Mouse (Mus musculus) heart, postnatal 14 days (tissue): ENCODE data around the gene Olfr920. TPM values are rescaled to one million over a fixed set of nuclear protein-coding genes. Genes with fewer than 3 reads are reported as not detected.

Experiments
- DNase-seq, 2 experiments: peaks; one replicate each; pipeline ENCODE4 v3.0.0; 2021 to 2022
- intact Hi-C: fragments of 180-260 bp; cut with DNase I; formaldehyde crosslinking; loops from one replicate; pipeline ENCODE4 v1.15.1; 2025
- long read RNA-seq, 2 experiments: library from polyadenylated mRNA; stranded (forward); transcript quantifications; one replicate each; pipeline ENCODE4 v2.0.0; 2021
- total RNA-seq, 2 experiments: library from RNA; stranded (reverse); gene quantifications; 2 replicates each; pipeline ENCODE4 v1.2.3; 2021

Olfr920 gene
- total RNA-seq = under 1 TPM; 0.07 TPM
- long read RNA-seq, experiment 1 = 0 reads
- long read RNA-seq, experiment 2 = 0 reads

DNA sequence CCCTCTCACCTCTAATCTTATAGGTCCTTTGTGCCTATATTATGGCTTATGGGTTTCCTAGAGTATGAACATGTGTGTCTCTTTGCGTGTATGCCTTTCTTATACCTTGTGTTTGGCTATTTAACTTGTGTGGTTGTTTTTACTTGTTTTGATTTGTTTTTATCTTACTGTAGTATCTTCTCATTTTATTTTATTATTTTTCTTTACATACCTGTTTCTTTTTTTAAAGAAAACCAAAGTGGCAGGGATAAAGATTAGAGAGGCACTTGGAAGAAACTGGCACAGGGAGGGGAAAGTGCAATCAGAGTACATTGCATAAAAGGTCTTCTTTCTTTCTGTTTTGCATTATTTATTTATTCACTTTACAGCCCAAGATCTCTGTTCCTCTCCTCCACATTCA lies at the start of gene Olfr920:
TSS of gene Olfr920 (plus strand) at position 301 of the 400 bp plus-strand sequence.
- DNase-seq = no peak
- intact Hi-C loops = no loop called here

DNA sequence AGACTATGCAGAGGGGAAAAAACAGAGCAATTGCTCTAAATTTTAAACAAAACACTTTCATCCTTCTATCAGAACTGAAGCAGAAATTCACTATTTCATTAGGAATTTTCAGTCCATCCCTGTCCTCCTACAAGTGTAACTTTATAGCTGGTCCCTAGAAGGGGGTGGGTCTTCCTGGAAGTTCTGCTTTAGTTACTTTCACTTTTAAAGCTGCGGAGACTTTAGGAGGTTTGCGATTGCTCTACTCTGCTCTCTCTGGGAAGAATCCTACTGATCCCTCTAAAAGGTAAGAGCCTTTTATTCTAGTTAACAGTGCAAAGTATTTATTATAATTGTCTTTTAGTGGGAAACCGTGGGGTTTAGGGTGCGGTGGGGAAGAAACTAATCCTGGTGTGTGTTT lies 34.0 kb upstream of the Olfr920 start, which contains the start of gene Vwa5a:
TSS of gene Vwa5a (plus strand) at position 167 of the 400 bp plus-strand sequence.
- intact Hi-C loops = no loop called here
- DNase-seq = peak in 1 of 2 experiments; percentile 31

DNA sequence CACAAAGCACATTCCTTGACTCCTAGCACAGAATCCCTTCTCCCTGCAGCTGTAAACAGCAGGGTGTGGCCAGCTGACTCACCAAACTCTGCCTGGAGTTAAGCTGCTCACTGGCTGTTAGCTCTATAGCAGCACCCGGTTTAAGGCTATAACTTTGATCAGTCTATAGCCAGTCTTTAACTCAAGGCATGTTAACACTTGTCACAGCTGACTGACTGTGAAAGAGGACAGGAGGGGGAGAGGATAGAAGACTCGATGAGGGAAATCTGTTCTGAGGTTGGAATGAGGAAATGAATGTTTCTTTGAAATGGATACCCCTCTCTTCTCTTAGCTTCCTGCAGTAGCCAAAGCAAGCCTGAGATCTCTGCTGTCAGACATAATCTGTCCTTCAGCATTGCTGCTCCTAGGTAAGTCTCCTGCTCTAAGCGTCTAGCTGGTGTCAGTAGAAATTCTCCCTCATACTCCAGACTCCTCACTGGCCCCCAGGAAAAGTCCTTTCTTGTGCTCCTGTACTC lies 33.1 kb upstream of the Olfr920 start:
- intact Hi-C loops = no loop called here
- peak; percentile 15 to 24 for DNase-seq

DNA sequence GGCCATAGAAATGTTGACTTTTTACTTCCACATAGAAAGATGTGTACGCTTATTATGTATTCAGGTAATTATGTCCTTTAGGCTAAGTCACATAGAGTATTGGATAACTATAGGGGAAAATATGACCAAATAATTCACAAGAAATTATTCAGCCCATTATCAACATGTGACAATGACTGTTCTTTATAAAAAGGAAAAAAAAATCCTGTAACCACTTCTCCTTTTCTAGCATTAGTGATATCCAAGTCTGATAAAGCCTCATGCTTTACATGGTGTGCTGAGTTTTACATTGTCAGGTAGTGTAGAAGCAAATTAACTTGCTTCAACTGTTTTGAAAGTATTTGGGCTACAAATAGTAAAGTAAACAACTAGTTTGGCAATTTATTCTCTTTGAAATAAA lies 28.1 kb upstream of the Olfr920 start:
- intact Hi-C loops = no loop called here
- DNase-seq = no peak

DNA sequence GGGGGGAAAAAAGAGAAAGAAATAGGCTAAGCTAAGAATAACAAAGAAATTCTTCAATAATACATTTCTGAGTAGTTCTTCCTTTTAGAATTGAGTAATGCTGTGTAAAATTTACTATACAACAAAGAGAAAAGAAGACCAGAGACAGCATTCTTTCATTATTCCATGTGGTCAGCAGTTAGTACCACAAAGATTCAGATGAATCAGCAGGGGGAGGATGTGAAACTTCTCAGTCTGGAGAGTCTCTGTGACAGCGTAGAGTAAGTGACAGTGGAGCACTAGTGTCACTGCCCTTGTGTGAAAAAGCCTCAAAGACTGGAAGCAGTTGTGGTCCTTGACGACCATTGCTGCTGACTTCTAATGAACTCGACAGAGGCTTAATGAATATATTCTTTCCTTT lies 23.9 kb upstream of the Olfr920 start:
- DNase-seq = no peak
- intact Hi-C loops = no loop called here

DNA sequence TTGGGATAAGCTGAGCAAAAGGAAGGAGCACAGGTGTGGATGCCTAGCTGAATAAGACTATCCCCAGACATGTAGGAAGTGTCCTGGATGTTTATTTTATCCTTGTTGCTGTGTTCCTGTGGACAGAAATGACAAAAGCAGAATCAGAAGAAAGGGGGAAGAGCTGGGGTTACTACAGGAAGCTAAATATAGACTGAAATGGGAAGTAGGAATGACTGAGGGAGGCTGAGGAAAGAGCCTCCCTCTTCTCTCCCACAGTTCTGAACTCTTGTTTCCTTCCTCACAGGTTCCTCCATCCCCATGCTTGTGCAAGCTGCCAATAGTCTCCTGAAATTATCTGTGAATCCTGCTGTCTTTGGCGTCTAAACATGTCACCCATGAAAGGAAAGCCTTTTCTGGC lies 10.7 kb upstream of the Olfr920 start:
- intact Hi-C loops = no loop called here

DNA sequence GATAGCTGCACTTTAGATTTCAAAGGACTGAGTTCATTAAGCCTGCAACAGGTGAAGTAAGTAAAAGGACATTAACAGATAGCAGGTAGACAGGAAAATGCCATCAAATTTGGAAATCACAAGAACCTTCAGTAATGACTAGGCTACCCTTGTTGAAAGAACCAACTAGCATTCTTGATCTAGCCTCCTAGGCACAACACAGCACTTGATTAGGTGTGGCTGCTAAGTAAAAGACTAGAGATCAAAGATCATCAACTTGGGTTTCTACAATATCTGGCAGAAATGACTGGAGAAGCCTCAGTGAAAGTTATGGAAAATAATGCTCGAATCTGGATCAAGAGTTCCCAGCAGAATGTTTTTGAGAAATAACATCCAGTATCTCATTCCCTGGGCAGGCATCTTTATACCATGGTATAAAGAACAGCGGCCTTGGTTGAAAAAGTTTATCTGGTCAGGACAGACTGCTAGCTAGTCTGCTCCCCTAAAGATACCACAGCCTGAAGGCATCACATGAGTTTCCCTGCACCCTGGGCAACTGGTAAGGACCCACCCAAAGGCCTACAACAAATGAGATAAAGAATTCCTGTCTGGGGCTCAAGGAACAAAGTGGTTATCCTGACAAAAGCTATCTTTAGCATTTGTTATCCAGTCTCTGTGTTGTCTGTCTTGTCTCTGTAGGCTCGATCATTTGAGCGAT lies 7.3 kb upstream of the Olfr920 start:
- intact Hi-C loops = no loop called here
- no peak for DNase-seq

More for the DNA sequence above, 10.7 kb upstream of the Olfr920 start:
- no peak for DNase-seq

DNA sequence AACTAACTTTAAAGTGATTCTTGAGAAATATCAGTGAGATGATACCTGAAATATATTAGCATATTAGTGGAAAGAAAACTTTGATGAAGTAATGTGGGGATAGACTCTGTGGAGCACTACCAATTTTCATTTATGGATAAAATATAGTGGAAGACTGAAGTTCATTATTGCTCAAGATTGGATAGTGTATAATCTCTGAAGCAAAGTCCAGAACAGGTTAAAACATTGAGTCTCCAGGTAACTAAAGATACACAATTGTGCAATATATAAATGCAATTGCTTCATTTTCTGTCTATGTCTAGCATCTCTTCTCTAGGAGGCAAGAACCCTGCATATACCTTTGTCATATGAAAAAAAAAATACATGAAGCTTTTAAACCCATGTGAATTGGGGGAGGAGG lies 20.7 kb downstream of the Olfr920 start, which contains the start of gene Olfr921:
TSS of gene Olfr921 (plus strand) at position 301 of the 400 bp plus-strand sequence.
- DNase-seq = no peak
- intact Hi-C loops = no loop called here

DNA sequence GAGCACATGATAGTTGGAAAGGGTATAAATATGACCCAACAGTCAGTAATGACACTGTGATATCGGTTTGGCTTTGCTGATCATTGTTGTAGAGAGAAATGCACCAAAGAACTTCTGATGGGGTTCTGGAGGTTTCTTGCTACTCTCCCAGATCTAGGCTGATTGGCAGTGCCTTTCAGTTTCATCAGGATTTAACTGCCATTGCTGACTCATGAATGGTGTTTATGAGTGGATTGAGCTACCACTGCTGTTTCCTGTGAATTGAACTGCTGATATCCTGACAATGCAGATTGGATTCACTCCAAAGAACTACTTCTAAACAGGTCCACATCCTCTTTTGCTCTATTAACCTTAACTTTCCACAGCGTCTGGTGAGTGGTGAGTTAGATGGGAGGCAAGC lies 40.6 kb downstream of the Olfr920 start:
- no peak for DNase-seq
- intact Hi-C loops = no loop called here

DNA sequence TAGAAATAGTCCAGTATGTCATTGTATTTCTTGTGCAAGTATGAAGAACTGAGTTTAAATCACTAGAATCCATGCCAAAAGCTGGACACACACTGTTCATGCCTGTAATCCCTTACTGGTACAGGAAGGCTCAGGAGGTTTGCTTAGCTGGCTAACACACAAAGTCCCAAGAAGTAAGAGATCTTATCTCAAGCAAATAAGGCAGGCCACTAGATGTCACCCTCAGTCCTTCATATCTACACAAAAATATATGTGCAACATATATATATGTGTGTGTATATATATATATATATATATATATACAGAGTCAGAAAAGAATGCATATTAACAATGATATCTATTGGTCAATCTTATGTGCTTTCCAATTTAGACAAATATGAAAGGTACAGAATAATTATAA lies 53.6 kb downstream of the Olfr920 start:
- intact Hi-C loops = no loop called here
- DNase-seq = no peak

Other genes with a start within 250 kb of the Olfr920 start
- gene Olfr911-ps1, start 230.7 kb upstream of the Olfr920 start, total RNA-seq = not detected
- not detected for gene Olfr910, start 214.4 kb upstream of the Olfr920 start, total RNA-seq
- not detected for gene Olfr912, start 172.1 kb upstream of the Olfr920 start, total RNA-seq
- not detected for gene Olfr913, start 159.5 kb upstream of the Olfr920 start, total RNA-seq
- not detected for gene Olfr914, start 147.2 kb upstream of the Olfr920 start, total RNA-seq
- gene Olfr916, start 92.4 kb upstream of the Olfr920 start, total RNA-seq = not detected
- not detected for gene Olfr917, start 86.5 kb upstream of the Olfr920 start, total RNA-seq
- not detected for gene Olfr918, start 77.7 kb upstream of the Olfr920 start, total RNA-seq
- not detected for gene Olfr919, start 48.6 kb upstream of the Olfr920 start, total RNA-seq
- gene Vwa5a, start 34.0 kb upstream of the Olfr920 start, total RNA-seq = 10 to 100 TPM; 30.5 to 31.7 TPM
- not detected for gene Olfr921, start 20.8 kb downstream of the Olfr920 start, total RNA-seq
- not detected for gene Olfr922, start 62.3 kb downstream of the Olfr920 start, total RNA-seq
- gene Olfr923, start 74.2 kb downstream of the Olfr920 start, total RNA-seq = not detected
- gene Olfr924, start 92.2 kb downstream of the Olfr920 start, total RNA-seq = not detected
- not detected for gene Olfr26, start 102.8 kb downstream of the Olfr920 start, total RNA-seq
- gene Olfr926, start 124.8 kb downstream of the Olfr920 start, total RNA-seq = not detected
- gene Olfr930, start 177.5 kb downstream of the Olfr920 start, total RNA-seq = not detected
- not detected for gene Olfr933, start 220.0 kb downstream of the Olfr920 start, total RNA-seq
- gene Olfr934, start 236.0 kb downstream of the Olfr920 start, total RNA-seq = not detected
- gene Olfr935, start 247.4 kb downstream of the Olfr920 start, total RNA-seq = not detected